Mouse (Mus musculus): ENCODE measurements around the gene Dbp.

DNA sequence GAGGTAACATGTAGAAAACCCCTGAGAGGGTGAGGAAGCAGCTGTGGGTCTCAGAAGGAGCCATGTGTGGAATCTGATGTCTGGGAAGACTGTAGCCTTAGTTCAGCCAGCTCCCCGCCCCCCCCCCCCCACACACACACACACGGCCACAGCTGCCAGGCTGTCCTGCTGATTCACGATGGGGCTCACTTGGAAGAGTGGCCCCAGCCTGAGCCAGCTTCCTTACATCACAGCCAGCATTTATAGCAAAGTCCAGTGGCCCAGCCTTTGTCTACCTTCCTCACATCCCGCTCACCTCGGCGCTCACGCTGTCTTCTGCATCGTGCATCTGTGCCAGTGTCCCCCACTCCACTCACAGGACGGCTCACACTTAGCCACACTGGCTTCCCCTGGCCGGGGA lies 44.5 kb downstream of the Dbp start:
- TF ChIP-seq POLR2A (IDR thresholded peaks at IDR 0.05; ENCODE audit: extremely low read depth, insufficient read depth, low read length): no peak
- TF ChIP-seq CTCF (IDR thresholded peaks at IDR 0.05; ENCODE audit: extremely low read depth, insufficient read depth, low read length): no peak
